Mouse (Mus musculus) liver, embryonic 14 days (tissue): ENCODE measurements around the gene Nfe2. TPM values are rescaled to one million over a fixed set of nuclear protein-coding genes. Genes with fewer than 3 reads are reported as not detected.

Source experiments
- polyA plus RNA-seq: library from polyadenylated mRNA; depleted of rRNA; stranded (reverse); fragments of >200 nt; gene quantifications from 2 replicates; pipeline ENCODE4 v1.2.3, GENCODE M21; 2012; rRNA removed

The Nfe2 gene
- 139 and 191 TPM in 2 replicates for polyA plus RNA-seq

DNA sequence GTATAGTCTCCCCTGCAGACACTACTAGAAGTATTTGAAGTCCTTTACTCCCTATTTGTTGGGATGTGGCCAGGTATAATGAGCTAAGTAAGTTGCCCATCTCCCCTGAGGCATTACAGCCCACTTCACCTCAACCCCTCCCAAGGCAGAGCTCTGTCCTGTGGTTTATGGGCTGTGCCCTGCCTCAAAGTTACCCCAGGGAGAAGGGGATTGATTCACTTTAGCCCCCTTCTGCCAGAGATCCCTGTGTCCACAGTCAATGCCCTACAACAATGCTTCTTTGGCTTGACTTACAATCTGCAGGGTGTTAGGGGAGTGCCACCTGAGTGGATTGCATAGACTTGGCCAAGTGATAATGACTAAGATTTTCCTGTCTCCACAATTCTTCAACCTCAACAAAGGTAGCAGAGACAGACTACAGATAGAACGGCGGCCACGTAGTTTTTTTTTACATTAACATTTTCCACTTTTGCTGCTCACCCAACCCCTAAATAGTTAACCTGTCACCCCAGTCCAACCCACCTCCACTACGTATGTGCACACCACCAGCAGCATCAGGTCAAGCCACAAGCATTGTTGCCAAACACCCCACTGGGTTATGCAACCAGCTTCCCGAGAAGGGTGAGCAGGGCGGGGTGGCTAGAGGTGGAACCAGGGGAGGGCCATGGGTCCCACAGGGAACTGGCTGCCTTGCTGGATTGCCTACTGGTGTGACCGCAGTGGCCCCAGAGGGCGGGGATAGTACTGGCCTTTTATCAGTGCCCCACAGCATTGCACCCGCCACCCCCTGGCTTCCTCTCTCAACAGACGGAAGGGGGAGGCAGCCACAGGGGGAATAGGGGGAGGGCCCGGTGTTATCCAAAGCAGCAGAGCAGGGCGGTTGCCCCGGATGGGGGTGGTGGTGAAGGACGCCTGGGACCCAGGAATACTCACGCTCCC lies at the start of gene Nfe2:
TSS of gene Nfe2 (minus strand) at position 614 of the 939 bp plus-strand sequence.

GRCm38 (mm10) chr15:103272419-103273279 lies 14.4 kb upstream of the Nfe2 start, which contains the start of gene Copz1:
Gene Copz1 (plus strand): TSS chr15:103272714.

DNA sequence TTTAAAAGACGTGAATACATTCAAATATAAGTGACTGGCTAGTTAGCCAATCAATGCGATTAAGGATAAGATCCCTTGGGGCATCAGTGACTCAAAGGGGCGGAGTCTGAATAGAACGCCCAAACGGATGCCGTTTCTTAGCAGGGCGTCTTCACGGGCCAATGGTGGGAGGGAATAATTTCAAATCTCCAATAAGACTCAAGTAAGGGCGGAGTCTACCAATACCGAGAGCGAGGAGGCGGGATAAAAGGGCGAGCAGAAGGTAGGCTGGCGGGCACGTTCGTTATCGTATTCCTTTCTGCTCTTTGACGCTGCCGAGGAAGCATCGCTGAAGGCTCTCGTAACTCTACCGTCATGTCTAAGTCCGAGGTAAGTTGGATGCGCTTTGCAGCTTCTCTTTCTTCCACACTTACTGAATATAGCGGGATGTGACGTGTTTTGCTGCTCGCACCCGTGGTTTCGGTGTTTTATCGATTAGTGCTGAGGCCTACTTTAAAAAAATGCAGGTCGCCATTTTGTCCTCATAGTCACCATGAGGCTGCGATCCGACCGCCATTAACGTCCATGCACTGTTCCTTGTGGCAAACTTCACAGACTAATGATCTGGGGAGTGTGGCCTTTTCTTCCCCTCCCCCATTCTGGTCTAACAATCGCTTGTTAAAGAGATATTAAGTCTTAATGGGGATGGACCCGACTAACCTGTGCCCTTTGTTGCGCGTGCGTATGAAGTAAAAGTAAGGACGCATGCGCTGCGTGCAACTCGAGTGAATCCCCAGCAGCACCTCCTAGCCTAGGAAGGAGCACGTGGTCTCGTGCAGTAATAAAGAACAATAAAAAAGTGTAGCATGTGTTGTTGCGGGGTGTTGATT lies 17.8 kb downstream of the Nfe2 start, which contains the start of gene Hnrnpa1:
TSS of gene Hnrnpa1 (plus strand) at position 273 of the 869 bp plus-strand sequence.

GRCm38 (mm10) chr15:103239685-103240159 lies 18.5 kb downstream of the Nfe2 start, which contains the start of gene Cbx5:
Gene Cbx5 (minus strand): TSS chr15:103239816.

Other genes starting within 250 kb of the Nfe2 start
- 0.07 and 0.25 TPM in 2 replicates for gene Hoxc4, start 239.5 kb downstream of the Nfe2 start, polyA plus RNA-seq
- gene Smug1, start 91.3 kb downstream of the Nfe2 start, polyA plus RNA-seq: 3.5 and 4.1 TPM in 2 replicates
- gene Cbx5, start 18.6 kb downstream of the Nfe2 start, polyA plus RNA-seq: 34.7 and 40.8 TPM in 2 replicates
- 633 and 636 TPM in 2 replicates for gene Hnrnpa1, start 18.0 kb downstream of the Nfe2 start, polyA plus RNA-seq
- 107 and 128 TPM in 2 replicates for gene Copz1, start 14.3 kb upstream of the Nfe2 start, polyA plus RNA-seq
- gene Gpr84, start 52.2 kb upstream of the Nfe2 start, polyA plus RNA-seq: 0.15 and 0.25 TPM in 2 replicates
- 3.9 and 5.4 TPM in 2 replicates for gene Zfp385a, start 81.7 kb upstream of the Nfe2 start, polyA plus RNA-seq
- 7.9 and 8.4 TPM in 2 replicates for gene Itga5, start 108.4 kb upstream of the Nfe2 start, polyA plus RNA-seq
- not detected in 2 replicates for gene Gtsf1, start 172.1 kb upstream of the Nfe2 start, polyA plus RNA-seq
- gene Gtsf2, start 190.1 kb upstream of the Nfe2 start, polyA plus RNA-seq: not detected in 2 replicates
- 5.0 and 6.7 TPM in 2 replicates for gene Nckap1l, start 195.4 kb upstream of the Nfe2 start, polyA plus RNA-seq
- gene Pde1b, start 244.6 kb upstream of the Nfe2 start, polyA plus RNA-seq: 0.86 and 0.98 TPM in 2 replicates